Mouse (Mus musculus) neural tube, embryonic 14.5 days (tissue): ENCODE measurements around the gene Ppp2r1b. TPM values are rescaled to one million over a fixed set of nuclear protein-coding genes. Genes with fewer than 3 reads are reported as not detected.

Source experiments
- ATAC-seq: fragments of 200-750 bp; cut with Nextera tagmentation; 2 replicates; pipeline ENCODE4 v1.8.0; 2017; ENCODE audit warnings: low read depth, mild to moderate bottlenecking, moderate TSS enrichment, moderate library complexity
- H3K27ac ChIP-seq: fragments of 300-500 bp; sonication (generic); 2 replicates; pipeline ENCODE4 v1.5.1; 2014; ENCODE audit warnings: low read depth, mild to moderate bottlenecking, control low read depth, low read length, moderate library complexity, mixed read lengths
- H3K27me3 ChIP-seq: fragments of 300-500 bp; sonication (generic); 2 replicates; pipeline ENCODE4 v1.6.1; 2014; ENCODE audit warnings: low read length; ENCODE audit not compliant: control insufficient read depth, insufficient read depth
- H3K36me3 ChIP-seq: fragments of 300-500 bp; sonication (generic); 2 replicates; pipeline ENCODE4 v1.6.1; 2014; ENCODE audit warnings: low read length, mixed read lengths; ENCODE audit not compliant: control insufficient read depth, insufficient read depth
- H3K4me1 ChIP-seq: fragments of 300-500 bp; sonication (generic); 2 replicates; pipeline ENCODE4 v1.6.1; 2014; ENCODE audit warnings: low read length; ENCODE audit not compliant: control insufficient read depth, insufficient read depth
- H3K4me2 ChIP-seq: fragments of 300-500 bp; sonication (generic); 2 replicates; pipeline ENCODE4 v1.6.1; 2014; ENCODE audit warnings: mild to moderate bottlenecking, low read depth, low read length, control low read depth
- H3K4me3 ChIP-seq: fragments of 300-500 bp; sonication (generic); 2 replicates; pipeline ENCODE4 v1.5.1; 2014; ENCODE audit warnings: low read depth, low read length, control low read depth, mixed read lengths
- H3K9ac ChIP-seq: fragments of 300-500 bp; sonication (generic); replicated peaks from 2 replicates; pipeline ENCODE4 v1.6.1; 2014; ENCODE audit warnings: low read depth, mild to moderate bottlenecking, control low read depth, low read length, mixed read lengths
- H3K9me3 ChIP-seq: fragments of 300-500 bp; sonication (generic); 2 replicates; pipeline ENCODE4 v1.6.1; 2016; ENCODE audit warnings: low read length; ENCODE audit not compliant: control insufficient read depth
- WGBS: fragments of 180-500 bp; shearing (Covaris S2); extraction: QIAGEN DNeasy Blood & Tissue Kit; methylation state at CpG from one replicate; pipeline ENCODE4 v1.1.7; 2014; 5-methylcytosine and 5-hydroxymethylcytosine counted together
- polyA plus RNA-seq: library from polyadenylated mRNA; unstranded; fragments of >200 nt; fragmentation: Nextera tagmentation; extraction: Ambion mirVana; gene quantifications from 2 replicates; pipeline ENCODE4 v1.2.1, GENCODE M21; 2014

Gene Ppp2r1b
- polyA plus RNA-seq, 1 experiment from 2014 or later, result 44.1 TPM

GRCm38 (mm10) chr9:50847606-50848368 lies 2.7 kb downstream of the Ppp2r1b start:
- no peak overlapping the region for H3K4me3 ChIP-seq
- peaks cover 4% of the 10 kb centered on the region; the same call in 1 of the 2 replicates for H3K36me3 ChIP-seq
- 74% methylated on average over 12 of the region's 12 CpGs for WGBS
- H3K4me1 ChIP-seq, result no peaks in the 10 kb centered on the region
- no peak overlapping the region for H3K4me2 ChIP-seq
- no peaks in the 10 kb centered on the region for H3K27me3 ChIP-seq
- H3K27ac ChIP-seq, result no peak overlapping the region
- H3K9me3 ChIP-seq, result no peaks in the 10 kb centered on the region
- no peak for ATAC-seq
- H3K9ac ChIP-seq, result no peak overlapping the region

GRCm38 (mm10) chr9:50848821-50849220 lies 3.7 kb downstream of the Ppp2r1b start:
- H3K9ac ChIP-seq, result no peak overlapping the region
- no peaks in the 10 kb centered on the region; the same call in 1 of the 2 replicates for H3K36me3 ChIP-seq
- no peaks in the 10 kb centered on the region for H3K4me1 ChIP-seq
- ATAC-seq, result no peak
- H3K4me2 ChIP-seq, result no peak overlapping the region
- H3K4me3 ChIP-seq, result no peak overlapping the region
- no peak overlapping the region for H3K27ac ChIP-seq
- 75% methylated on average over 5 of the region's 5 CpGs for WGBS
- H3K27me3 ChIP-seq, result no peaks in the 10 kb centered on the region
- H3K9me3 ChIP-seq, result no peaks in the 10 kb centered on the region

DNA sequence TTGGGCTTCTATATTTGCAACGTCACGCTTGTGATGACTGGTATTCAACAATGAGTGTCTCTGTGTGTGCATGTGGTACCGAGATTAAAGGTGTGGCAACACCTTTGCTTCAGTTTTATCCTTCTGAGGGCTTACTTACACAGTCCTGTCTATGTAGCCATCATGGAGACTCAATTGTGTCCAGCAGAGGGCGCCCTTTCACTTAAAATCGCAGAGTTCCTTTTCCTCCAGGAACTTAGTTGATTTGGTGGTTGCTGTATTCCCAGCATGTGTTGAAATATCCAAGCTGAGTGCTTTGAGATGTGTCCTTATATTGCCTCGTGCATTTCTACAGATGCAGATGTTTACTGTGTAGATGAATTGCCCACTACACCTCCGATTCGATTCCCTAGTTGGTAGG lies 4.1 kb downstream of the Ppp2r1b start:
- no peak overlapping the region for H3K27ac ChIP-seq
- H3K9ac ChIP-seq, result no peak overlapping the region
- H3K27me3 ChIP-seq, result no peaks in the 10 kb centered on the region
- H3K4me2 ChIP-seq, result no peak overlapping the region
- H3K9me3 ChIP-seq, result no peaks in the 10 kb centered on the region
- H3K4me3 ChIP-seq, result no peak overlapping the region
- peak; percentile 74 for ATAC-seq
- H3K36me3 ChIP-seq, result no peaks in the 10 kb centered on the region; the same call in 1 of the 2 replicates
- 21% methylated on average over 8 of the region's 8 CpGs for WGBS
- H3K4me1 ChIP-seq, result no peaks in the 10 kb centered on the region

DNA sequence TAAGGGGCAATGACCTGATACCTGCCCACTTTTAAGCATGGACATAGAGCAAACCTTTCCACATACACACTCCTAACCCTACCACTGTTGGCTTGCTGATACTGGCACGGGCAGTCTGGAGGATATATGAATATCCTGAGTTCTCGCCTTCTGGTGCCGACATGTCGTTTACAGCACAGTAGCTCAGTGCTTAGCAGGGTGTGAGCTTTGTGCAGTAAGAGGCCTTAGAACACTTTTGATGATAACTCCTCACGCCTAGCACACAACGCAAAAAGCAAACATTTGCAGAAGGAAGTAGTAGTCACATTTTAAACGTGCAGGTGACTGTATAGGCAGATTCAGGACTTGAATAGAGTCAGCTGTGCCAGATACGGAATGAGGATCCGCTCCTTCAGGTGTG lies 4.7 kb downstream of the Ppp2r1b start:
- peak; percentile 32; the same call in 1 of the 2 replicates for ATAC-seq
- H3K4me3 ChIP-seq, result no peak overlapping the region
- H3K9ac ChIP-seq, result no peak overlapping the region
- no peaks in the 10 kb centered on the region for H3K4me1 ChIP-seq
- WGBS, result 86% methylated on average over 9 of the region's 9 CpGs
- no peaks in the 10 kb centered on the region for H3K9me3 ChIP-seq
- H3K36me3 ChIP-seq, result no peaks in the 10 kb centered on the region
- no peaks in the 10 kb centered on the region for H3K27me3 ChIP-seq
- no peak overlapping the region for H3K27ac ChIP-seq
- H3K4me2 ChIP-seq, result no peak overlapping the region

- 35% methylated on average over 11 of the region's 11 CpGs for WGBS
- H3K36me3 ChIP-seq, result no peaks in the 10 kb centered on the region
- no peaks in the 10 kb centered on the region for H3K4me1 ChIP-seq
- H3K27ac ChIP-seq, result no peak overlapping the region
- H3K27me3 ChIP-seq, result no peaks in the 10 kb centered on the region
- no peak overlapping the region for H3K4me3 ChIP-seq
- no peak for ATAC-seq
- H3K9me3 ChIP-seq, result no peaks in the 10 kb centered on the region
- no peak overlapping the region for H3K9ac ChIP-seq
- H3K4me2 ChIP-seq, result no peak overlapping the region
Observed at GRCm38 (mm10) chr9:50850271-50850670, 5.2 kb downstream of the Ppp2r1b start.

DNA sequence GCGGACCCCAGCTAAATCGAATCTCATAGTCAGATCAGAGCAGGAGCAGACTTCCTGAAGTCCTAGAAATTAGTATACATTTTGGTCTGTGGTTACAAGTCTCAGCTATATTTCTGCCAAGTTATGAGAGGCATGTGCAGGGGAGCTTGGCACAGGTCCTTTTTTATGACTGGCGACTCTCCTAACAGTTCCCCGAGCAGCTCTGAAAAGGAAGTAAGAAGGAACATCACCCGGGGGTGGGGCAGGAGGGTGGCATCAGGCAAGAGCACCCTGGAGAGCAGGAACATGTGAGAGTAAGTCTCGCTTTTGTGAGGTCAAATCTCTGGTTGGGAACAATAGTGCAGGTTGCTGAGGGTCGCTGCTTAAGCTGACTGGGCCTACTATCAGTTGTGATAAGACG lies 5.6 kb downstream of the Ppp2r1b start:
- Histone ChIP-seq H3K4me3 (no peak overlapping the region), H3K9ac (no peak overlapping the region), H3K27me3 (no peaks in the 10 kb centered on the region), H3K36me3 (no peaks in the 10 kb centered on the region), H3K27ac (no peak overlapping the region), H3K9me3 (no peaks in the 10 kb centered on the region), H3K4me2 (no peak overlapping the region), H3K4me1 (no peaks in the 10 kb centered on the region)
- ATAC-seq, result no peak
- WGBS, result 69% methylated on average over 8 of the region's 8 CpGs

DNA sequence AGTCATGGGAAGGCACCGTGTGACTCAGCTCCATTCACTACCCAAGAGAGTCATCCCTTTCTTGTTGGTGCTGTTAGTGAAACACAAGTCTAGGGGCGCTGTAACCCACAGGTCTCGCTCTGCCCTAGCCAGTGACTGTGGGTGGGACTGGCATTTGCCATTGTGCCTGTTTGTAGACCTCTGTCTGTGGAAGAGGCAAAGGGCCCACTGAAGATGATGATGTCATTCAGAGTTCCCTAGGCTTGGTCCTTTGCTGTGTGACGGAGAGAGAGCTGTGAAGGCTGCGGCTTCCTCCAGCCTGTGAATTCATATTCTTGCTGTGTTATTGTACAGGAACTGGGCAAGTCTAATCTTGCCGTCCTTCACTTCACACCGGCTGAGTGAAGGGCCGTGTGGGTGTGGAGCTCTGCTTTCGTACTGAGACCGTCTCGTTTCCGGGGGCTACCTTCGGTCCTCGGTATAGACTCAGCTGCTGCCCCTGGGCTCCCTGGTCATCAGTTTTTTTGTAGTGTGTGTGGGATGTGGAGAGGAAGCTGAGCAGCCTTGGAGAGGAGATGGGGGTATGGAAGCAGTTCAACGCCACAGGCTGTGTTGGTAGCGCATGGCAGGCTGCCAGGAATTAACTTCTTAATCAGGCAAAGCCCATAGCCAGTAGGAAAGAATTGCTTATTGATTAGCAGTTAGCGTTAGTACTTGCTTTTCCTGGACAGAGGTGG lies 7.7 kb downstream of the Ppp2r1b start:
- no peaks in the 10 kb centered on the region for H3K27me3 ChIP-seq
- H3K36me3 ChIP-seq, result no peaks in the 10 kb centered on the region
- 75% methylated on average over 17 of the region's 17 CpGs for WGBS
- no peak overlapping the region for H3K27ac ChIP-seq
- no peaks in the 10 kb centered on the region for H3K9me3 ChIP-seq
- no peak overlapping the region for H3K9ac ChIP-seq
- H3K4me3 ChIP-seq, result no peak overlapping the region
- peaks cover 2% of the 10 kb centered on the region; the same call in 1 of the 2 replicates for H3K4me1 ChIP-seq
- H3K4me2 ChIP-seq, result no peak overlapping the region
- no peak for ATAC-seq

DNA sequence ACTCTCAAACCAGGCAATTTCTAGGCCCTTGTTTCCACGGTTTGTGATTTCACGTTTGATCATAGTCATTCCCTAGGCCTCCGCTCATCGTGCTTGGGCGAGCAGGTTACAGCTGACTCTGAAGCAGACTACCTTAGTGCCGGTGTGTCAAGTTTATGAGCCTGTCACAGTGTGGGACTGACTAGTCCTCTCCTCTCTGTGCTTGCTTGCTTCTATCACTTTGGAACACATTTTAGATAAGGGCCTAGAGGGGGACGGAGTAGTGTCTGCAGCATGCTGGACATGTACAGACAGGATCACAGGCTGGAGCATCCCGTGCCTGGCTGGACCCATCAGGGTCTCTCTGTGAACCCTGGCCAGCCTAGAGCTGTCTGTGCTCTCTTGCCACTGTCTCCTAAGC lies 9.3 kb downstream of the Ppp2r1b start:
- ATAC-seq, result no peak
- H3K4me3 ChIP-seq, result no peak overlapping the region
- no peaks in the 10 kb centered on the region for H3K27me3 ChIP-seq
- H3K9ac ChIP-seq, result no peak overlapping the region
- H3K4me1 ChIP-seq, result peaks cover 3% of the 10 kb centered on the region; the same call in 1 of the 2 replicates
- no peak overlapping the region for H3K4me2 ChIP-seq
- H3K27ac ChIP-seq, result no peak overlapping the region
- no peaks in the 10 kb centered on the region for H3K36me3 ChIP-seq
- no peaks in the 10 kb centered on the region for H3K9me3 ChIP-seq
- 47% methylated on average over 8 of the region's 8 CpGs for WGBS

DNA sequence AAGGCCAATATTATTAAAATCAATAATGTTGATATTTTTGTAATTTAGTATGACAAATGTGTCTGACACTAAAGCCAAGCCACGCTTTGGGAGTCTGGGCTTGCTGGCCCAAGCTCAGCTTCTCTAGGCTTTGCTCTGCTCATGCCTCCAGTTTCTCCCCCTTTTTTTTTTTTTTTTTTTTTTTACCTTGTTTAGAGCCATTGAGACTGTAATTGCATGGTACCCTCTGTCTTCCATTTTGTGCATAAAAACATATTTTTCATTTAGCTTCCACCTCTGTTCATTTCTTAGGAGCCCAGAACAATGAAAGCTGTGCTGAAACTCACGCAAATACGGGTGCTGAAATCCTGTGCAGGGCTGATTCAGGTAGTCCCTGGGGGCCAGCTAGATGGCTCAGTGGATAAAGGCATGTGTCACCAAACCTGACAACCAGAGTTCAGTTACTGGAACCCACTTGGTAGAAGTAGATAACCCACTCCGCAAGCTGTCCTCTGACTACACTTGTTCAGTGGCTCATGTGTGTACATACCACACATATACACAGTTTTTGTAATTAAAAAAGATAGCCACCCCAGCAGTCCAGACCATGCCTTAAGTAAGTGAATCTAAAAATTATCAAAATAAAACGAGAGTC lies 10.1 kb downstream of the Ppp2r1b start:
- no peak overlapping the region for H3K4me3 ChIP-seq
- H3K9me3 ChIP-seq, result no peaks in the 10 kb centered on the region
- no peak for ATAC-seq
- no peak overlapping the region for H3K27ac ChIP-seq
- H3K36me3 ChIP-seq, result no peaks in the 10 kb centered on the region
- 92% methylated on average over 5 of the region's 5 CpGs for WGBS
- no peak overlapping the region for H3K4me2 ChIP-seq
- peaks cover 3% of the 10 kb centered on the region; the same call in 1 of the 2 replicates for H3K4me1 ChIP-seq
- no peaks in the 10 kb centered on the region for H3K27me3 ChIP-seq
- H3K9ac ChIP-seq, result no peak overlapping the region
